Mouse (Mus musculus): ENCODE data around the gene Slc25a13. TPM values are rescaled to one million over a fixed set of nuclear protein-coding genes. Genes with fewer than 3 reads are reported as not detected.
"Not testable (repeated sequence)": the region's sequence is repeated elsewhere in the genome, so short reads cannot be mapped to it uniquely, and the experiment has no call there.

The Slc25a13 gene
- total RNA-seq, 2 experiments from 2014 or later: 50.9 to 60.0 TPM

DNA sequence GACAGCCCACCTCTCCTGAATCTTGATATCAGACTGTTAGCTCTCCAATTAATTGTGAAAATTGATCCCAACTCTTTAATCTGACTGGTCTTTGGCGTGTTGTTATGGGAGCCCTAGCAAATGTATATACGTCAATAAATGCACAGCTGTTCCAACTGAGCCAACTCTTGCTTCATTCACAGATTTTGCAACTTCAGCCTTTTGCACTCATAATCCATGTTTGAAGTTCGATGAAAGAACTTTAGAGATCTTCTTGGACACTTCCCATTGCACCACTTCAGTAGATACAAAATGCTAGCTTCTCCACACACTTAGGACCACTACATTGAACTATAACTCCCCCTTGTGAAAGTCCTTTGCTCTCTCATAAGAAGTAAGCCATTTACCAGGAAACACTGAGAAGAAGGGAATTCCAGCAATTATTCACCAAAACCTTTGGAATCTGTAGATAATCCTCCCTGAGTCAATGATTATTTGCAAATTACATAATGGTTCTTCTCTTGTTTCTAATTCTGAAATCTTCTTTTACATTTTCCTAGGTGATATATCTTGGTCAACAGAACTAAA, 11.3 kb downstream of the Slc25a13 start:
- no peak for DNase-seq (ENCODE audit: low spot score in 2 of 2)

DNA sequence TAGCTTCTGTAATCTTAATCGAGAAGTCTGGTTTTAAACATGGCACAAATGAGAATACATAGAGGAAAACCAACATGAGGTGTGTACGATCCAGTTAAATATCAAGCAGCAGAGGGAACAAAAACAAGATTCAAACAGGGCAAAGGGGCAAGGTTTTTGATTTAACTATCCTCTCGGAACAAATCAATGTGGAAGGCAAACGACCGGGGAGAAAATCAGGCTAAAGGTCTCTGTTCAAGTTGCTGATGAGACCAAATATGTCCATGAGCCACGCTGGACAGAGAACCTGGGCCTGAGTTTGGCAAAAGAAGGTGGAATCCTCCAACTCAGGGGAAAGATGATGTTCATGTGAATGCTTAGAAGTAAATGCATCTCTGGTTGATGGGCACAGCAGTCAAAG, 14.5 kb downstream of the Slc25a13 start:
- DNase-seq (ENCODE audit: low spot score in 2 of 2): no peak

DNA sequence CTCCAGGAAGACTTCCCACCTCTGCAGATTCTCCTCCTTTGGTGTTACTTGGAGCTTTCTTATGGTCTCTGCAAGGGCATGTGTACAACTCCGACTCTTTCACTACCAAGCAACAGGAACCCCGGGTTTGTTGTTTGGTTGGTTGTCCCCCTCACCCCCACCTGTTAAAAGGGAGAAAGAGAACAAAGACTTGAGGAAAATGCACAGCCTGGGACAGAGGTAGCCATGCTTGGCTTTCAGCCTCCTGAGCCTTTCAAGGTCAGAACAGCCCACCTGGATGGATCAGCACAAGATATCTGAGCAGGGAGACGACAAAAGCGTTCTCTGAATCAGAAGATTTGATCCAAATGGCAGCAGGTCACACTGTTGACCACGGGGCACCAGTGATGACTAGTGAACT, 15.0 kb downstream of the Slc25a13 start:
- DNase-seq (ENCODE audit: low spot score in 2 of 2): no peak

DNA sequence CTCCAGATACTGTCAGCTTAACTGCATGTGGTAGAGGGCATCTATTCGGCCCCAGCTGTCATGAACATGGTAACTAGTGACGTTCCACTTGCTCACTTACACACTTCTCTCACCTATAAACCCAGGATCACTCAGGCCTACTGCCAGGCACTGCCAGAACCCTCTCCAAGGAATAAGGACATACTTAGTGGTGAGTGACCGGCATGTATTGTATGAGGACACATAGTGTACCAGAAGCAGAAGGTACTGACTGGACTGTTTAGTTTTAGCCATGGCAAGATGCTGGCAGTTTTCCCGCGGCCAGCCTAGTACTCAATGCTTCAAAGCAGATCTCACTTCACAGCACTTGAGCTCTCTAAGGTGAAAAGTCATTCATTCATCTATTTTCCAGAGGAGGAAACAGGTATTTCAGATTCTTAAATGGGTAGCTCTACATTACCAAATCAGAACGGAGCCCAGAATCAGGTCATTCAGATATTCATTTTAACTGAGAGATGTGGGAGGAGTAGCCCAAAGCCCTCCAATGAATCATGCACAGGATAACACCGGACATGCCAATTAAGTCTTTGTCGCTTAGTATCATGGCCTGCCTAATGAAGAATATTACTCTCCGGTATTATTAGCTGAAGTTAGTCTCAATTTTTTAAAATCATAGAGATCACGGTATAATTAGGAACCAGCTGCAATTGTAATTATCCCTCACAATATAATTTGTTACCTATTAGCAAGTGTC, 17.7 kb downstream of the Slc25a13 start:
- no peak for DNase-seq (ENCODE audit: low spot score in 2 of 2)

DNA sequence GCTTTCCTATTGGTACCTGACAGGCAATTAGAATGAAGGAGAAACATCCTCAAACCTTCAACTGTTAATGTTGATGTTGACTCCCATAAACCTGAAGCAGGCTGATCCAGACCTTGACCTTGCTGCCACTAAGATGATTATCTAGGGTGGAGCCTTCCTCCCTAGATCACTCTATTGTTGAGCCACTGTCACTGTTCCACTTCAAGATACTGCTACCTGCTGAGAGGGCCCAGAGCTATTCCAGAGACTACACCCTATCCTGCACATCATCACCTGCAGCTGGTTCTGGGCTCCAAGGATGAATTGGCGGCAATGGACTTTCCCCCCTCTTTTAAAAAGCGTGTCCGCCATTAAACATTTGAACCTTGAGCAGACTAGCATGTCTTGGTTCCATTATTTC, 18.9 kb downstream of the Slc25a13 start:
- DNase-seq (ENCODE audit: low spot score in 2 of 2): not testable (repeated sequence)

DNA sequence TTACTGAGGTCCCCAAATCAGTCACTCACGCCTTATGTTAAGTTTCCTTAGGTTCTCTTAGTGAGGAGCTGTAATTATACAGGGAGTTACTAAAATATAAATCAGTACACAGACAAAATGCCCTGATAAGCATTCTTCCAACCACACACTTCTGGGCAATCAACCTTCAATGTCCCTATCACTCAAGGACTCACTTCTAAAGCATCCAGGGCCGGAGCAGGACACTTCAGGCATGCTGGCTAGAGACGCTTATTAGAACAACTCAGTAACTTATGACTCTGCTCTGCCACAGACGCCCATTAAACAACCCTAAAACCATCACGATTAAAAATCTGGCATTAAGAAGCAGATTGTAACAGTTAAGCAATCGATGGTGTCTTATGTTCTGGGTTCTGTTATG, 19.6 kb downstream of the Slc25a13 start:
- no peak for DNase-seq (ENCODE audit: low spot score in 2 of 2)

DNA sequence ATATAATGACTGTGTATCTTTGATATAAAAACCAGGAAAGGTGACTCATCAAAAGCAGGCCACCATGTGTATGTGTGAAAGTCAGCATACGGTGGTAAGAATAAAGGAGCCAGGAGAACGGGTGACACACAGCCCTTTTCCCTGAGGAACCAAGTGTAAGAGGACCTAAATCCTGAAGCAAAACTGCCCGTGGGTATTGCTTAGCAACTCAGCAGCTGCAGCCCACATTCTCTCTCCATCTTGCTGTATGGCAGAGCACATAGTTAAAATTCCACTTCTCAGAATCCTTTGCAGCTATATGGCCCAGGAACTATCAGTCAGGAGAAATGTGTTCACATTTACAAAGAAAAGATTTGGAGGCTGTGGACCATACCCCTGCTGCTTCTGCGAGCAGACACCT, 20.4 kb downstream of the Slc25a13 start:
- no peak for DNase-seq (ENCODE audit: low spot score in 2 of 2)

DNA sequence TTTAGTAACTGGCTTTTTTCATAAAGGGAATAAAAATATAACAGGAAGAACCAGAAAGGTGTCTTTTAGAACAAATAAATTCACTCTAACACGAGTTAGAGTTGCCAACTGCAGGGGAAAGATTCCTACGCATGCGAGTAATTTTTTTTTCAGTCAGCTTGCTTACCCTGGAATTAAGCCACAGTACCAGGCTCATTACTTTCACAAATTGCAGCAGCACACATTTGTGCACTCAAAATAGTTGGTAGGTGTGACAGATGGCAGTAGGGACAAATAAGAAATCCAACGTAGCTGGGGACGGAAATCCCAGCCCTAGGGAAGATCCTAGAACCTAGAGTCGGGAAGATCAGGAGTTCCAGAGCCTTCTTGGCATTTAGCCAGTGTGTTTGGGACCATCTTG, 22.1 kb downstream of the Slc25a13 start:
- no peak for DNase-seq (ENCODE audit: low spot score in 2 of 2)

DNA sequence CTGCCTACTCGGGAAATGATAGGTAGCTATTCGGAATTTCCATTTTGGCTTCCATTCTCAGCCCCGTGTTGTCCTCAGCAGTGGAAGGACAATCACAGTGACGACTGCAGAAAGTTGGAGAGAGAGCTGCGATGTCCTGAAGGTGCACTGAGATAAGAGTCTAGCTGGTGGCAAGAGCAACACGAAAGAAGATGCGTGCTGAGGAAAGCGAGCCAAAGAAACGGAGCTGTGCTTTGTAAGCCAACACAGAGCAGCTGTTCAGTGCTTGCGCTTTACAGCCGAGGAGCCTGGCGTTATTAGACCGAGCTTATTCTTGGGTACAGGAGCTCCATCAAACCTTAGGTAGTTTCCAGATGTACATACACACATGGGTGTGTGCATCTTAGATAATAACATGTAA, 23.1 kb downstream of the Slc25a13 start:
- no peak for DNase-seq (ENCODE audit: low spot score in 2 of 2)

DNA sequence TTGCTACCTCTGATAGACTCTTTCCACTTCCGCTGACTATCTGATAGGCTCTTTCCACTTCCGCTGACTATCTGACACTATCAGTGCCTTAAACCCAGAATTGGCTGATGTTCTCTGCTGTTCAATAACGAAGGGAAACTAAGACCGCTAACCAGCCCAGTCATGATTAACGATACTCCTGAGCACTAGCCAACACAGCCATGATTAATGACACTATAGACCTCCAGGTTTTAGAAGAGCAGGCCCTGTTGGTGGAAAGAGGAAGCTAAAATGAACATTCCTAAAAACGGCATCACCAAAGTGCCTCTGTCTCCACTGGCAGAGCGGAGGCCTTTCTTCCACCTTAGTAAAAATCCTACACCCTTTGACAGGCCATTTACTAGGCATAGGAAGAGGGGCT, 24.6 kb downstream of the Slc25a13 start:
- no peak for DNase-seq (ENCODE audit: low spot score in 2 of 2)

DNA sequence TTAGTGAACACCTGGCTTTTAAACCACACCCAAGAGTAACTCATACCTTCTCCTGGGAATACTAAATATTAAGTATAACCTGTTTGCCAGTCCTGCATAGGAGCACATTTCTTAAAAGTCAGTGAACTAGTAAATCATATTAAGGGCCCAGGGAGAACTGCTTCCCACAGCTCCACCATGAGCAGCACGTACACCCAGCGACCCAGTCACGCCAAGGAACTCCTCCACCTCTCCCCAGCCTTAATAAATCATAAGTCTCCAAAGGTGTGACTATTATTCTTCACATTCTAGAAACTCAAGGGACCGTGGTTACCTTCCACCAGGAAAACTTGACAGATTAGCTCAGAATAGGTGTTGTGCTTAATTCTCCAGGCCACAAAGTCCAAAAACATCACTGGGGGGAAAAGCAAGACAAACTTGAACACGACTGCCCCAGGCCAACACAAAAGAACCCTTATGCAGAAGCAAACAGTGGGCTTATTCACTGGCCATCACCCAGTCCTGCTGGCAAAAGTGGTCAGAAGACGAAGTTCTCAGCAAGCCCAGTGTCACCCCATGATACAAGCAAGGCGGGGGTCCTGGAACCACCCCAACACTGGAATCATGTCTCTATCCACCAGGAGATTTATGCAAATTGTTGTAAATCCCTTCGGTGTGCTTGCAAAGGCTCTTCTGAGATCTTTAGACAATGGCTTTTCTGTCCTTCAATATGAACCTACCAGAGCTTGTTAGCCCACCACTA, 25.2 kb downstream of the Slc25a13 start:
- no peak for DNase-seq (ENCODE audit: low spot score in 2 of 2)

DNA sequence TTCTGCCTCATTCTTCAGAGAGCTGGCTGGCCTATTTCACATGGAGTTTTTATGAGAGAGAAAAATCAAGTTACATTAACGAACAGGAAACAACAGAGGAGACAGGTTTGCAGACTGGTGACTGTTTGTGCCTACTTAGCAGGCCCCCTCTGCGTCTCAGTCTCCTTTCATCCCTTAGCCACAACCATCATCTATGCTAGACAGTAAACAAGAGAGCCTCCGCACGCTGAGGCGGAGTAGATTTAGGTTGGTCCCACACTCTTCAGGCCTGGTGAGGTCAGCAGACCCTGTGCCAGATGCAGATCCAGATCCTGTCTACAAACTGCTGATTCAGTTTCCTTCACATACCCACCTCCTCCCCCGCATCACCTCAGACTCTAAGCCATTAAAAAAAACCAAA, 28.0 kb downstream of the Slc25a13 start:
- no peak for DNase-seq (ENCODE audit: low spot score in 2 of 2)

DNA sequence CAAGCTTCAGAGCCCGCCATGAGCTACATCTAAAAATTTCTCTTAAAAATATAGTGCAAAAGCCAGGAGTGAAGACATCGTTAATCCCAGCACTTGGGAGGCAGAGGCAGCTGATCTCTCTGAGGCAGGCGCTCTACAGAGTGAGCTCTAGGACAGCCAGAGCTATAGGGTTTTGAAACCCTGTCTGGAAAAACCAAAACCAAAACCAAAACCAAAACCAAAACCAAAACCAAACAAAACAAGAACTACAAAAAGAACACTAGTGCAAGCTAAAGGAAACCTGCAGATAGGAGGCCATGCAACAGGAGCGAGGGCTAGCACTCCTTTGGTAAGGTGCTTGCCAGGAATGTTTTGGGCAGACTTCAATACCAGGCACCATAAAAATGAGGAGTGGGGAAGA, 30.5 kb downstream of the Slc25a13 start:
- DNase-seq (ENCODE audit: low spot score in 2 of 2): no peak

DNA sequence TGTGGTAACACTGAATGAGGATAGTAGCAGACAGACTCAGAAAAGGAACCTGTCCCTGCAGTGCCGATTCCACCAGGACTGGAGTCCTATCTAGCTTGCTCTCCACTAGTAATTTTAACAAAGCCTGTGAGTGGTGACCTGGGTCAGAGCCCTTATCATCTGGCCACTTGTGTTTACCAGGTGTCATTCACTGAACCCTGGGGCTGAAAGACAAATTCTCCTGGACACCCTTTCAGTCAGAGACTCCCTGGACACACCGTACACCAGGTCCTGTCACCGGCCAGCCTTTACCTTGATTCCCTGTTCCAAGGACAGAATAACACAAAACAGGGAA, 31.3 kb downstream of the Slc25a13 start:
- DNase-seq (ENCODE audit: low spot score in 2 of 2): no peak

DNA sequence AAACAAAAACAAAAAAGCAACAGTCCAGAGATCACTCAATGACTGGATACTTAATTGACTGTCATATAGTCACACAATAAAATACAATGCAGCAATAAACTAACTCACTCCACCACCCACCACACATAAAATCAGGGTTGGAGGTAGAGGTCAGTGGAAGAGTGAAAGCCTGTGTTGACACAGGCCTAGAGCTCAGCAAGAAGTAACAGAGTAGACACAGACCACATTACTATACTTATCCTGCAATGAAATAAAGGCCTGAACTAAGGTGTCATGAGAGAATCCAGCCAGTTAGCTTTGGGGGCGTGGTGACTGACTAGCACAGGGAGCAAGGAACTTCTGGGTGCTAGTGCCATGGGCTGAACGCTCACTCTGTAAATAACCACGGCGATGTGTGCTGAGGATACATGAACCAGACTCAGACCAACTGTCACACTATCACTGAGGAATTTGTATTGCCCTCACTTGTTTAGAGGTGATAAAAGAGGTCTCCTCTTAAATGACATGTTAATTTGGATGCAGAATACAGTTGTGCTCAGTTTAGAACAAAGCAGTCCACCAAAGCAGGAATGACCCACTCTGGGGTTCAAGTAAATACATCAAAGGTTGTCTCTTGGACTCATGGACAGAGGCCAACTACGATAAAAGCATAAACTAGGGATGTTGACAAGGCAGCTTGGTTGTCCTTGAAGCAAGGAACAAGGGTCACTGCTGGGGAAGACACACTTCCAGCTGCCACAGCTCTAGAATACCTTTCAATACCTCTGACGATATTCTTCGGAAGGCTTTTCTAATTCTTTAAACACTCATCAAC, 31.8 kb downstream of the Slc25a13 start:
- DNase-seq (ENCODE audit: low spot score in 2 of 2): no peak

DNA sequence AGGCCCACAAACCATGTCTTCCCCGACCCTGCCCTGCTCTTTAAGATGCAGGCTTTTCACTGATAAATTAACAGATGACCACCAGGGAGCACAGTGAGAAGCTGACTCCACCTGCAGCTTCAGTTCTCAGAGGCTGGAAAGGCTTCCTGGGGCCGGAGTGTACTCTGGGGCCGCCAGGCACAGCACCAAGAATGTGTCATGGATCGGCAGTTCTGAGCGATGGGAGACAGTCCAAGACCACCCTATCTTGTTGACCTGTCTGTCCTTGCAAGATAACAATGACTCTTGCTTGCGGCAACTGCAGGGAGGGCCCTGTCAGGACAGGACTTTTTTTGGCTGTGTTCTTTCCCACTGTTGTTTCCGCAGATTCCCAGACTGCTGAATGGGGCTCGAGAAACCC, 33.4 kb downstream of the Slc25a13 start:
- no peak for DNase-seq (ENCODE audit: low spot score in 2 of 2)

DNA sequence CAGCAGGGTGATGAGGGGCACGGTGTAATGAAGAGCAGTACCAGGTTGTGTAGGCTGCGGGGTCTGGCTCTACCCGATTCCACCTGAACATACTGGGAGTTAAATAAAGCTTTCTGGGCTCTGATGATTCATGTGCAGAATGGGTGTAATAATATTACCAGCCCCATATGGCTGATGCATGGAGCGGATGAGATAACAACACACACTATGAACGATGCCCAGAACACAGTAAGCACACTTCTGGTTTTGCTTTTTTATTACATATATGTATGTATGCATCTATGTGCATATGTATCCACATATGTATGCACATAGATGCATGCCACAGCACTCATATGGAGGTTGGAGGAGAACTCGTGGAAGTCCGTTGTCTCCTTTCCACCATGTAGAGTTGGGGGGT, 34.8 kb downstream of the Slc25a13 start:
- no peak for DNase-seq (ENCODE audit: low spot score in 2 of 2)

DNA sequence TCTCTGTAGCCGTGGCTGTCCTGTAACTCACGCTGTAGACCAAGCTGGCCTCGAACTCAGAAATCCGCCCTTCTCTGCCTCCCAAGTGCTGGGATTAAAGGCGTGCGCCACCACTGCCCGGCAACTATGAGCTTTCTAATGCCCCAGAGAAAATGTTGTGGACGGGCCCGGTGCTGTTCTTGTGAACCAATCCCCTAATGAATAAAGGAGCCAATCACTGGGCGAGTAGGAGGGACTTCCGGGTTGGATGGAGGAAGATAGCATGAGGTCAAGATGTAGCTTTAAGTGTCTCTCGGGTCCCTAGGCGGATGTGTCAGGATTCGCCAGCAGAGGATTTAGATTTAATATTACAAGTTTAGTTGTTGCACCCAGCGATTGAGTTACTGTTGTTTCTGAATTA, 38.6 kb downstream of the Slc25a13 start:
- DNase-seq (ENCODE audit: low spot score in 2 of 2): not testable (repeated sequence)

DNA sequence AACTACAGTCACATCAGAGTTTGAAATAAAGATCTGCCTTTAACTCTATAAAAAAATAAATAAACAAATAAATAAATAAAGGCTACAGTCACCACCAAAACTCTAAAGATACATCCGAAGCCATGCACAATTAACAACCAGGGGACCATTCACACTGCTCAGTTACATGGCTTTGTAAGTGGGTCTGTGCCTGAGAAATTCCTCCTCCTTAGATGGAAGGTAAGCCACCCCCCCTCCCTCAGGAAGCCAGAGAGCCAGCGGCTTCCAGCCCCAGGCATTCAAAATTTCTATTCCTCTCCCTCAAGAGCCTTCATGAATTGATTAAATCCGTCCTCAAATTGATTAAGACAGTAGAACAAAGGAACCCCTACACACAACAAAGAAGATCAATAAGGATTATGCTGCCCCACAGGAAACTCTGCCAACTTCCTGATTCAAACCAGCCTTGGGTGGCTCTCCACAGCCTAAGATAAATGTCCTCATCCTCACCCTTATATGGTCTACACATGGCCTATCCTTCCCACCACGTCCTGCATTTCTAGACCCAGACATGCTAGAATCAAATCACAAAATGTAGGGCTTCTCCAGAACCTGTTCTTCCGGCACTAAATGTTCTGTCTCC, 41.5 kb downstream of the Slc25a13 start:
- no peak for DNase-seq (ENCODE audit: low spot score in 2 of 2)

DNA sequence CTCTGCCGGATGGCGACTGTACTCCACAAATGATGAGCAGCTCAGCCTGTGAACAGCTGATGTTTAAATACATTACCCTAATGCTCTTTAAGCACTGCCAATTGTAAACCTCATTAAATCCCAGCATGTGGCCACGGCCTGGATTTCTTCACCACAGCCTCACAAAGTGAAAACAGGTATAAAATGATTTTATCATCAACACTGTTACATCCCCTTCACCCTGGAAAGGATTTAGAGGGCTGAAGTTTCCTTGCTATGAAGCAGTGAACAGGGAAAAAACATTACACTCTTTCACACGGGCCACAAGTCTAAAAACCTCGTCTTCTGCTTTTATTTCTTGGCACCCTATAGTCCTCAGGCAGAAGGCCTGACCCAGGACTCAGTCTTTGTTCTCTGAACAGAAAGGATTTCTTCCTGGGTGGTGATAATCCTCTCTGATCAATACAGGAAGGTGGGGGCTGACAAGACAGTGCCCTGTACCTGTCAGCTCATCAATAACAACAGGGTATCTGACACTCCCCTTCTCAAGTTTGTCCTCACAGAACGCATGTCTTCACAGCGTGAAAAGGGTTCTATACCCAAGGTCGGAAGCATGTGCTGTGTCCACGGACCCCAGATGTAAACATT, 42.9 kb downstream of the Slc25a13 start:
- DNase-seq (ENCODE audit: low spot score in 2 of 2): no peak

Data from adrenal gland, postnatal 4 days (tissue).